Mouse (Mus musculus) neural tube, embryonic 10.5 days (tissue): ENCODE data around the gene Cd3e.
"Not testable (repeated sequence)": the region's sequence is repeated elsewhere in the genome, so short reads cannot be mapped to it uniquely, and the experiment has no call there.

Source experiments
- DNase-seq: peaks from one replicate; pipeline ENCODE4 v3.0.0-alpha.2; 2017; ENCODE audit warnings: low spot score; ENCODE audit errors: extremely low spot score

The Cd3e gene

DNA sequence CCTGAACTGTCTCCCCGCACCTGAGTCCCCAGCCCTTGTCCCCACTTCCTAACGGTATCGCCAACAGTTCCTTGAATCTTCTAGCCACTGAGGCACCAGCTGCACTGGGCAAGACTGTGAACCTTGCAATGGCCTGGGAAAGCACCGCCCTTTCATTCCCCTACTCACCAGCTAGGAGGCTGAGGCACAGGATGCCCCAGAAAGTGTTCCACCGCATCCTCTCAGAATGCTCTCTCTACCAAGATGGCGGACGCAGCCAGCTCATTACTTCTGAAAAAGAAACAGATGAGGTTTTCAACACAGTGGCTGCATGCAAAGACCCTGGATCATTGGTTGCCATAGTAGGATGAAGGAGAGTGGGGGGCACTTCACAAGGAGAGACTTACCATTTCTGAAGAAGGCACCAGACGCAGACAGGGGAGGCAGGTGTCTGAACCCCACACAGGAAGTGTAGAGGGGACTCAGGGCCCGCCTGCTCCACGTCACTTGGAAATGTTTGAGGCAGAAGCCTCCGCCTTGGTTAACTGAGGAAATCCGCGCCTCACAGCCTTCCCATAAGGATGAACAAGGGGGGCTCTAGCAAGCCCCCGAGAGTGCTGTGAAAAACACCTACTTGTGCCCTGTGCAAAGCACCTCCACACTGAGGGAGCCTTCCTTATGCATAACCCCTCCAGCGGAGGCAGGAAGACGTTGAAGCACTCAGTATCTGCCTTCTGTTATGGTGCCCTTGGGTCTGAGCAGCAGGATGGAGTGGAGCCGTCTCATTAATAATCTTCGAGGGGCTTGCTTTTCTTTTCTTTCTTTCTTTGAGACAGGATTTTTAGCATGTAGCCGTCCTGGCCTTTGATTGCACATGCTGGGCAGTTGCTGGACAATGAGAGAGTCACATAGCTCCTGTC lies at the start of gene Cd3e:
Gene Cd3e, minus strand, starts transcription at position 448 of the 899 bp plus-strand sequence.
- no peak for DNase-seq

DNA sequence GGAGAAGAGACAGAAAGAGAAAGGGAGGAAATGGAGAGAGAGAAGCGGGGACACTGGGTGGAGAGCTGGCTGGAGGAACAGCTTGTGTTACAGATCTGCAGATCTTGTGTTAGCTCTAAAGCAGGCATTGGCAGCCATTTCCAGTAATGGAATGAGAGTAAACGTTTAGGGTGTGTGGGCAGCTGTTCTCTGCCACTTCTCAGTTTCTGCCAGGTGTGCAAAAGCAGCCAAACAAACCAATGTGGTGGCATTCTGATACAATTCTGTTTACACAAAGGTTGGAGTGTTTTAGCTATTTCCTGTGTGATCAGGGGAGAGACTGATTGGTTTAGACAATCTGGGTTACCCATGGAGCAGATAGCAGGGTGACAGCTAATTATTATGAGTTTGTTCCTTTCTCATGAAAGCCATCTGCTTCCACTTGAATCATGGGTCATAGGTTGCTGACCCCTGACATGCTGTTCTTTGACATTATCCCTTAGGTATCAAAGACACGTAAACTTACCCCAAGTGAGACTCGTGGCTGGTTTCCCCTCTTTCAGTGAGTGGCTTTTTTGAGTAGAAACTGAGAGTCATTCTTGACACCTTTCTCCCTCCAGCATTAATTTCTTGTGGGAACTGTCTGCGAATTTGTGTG lies 49.0 kb upstream of the Cd3e start:
- DNase-seq = no peak

DNA sequence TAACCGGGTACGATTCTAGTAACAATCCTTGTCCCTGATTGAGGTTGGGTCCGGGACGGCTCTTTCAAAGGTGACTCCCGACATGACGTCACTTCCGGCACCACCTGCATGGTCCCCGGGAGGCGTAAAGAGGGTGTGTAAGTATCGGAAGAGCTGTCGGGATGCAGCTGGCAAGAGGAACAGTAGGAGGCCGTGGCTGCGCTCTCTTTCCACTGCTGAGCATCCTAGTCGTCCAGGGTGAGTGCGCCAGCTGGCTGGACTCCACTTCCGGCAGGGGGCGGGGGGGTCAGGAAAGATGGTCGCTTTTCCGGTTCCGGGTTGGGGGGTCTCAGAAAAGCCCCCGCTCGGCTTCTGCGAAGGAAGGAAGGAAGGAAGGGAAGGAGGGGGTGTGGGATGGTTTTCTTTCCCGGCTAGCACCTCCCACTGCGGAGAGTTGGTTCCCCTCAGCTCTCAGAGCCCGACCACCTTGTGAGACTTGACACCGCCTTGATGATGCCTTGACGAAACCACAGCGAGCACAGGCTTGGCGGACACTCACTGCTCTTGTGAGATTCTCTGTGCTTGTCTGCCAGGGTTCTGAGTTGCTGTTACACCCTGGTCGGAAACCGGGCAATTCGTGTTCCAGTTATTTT lies 45.8 kb upstream of the Cd3e start, which contains the start of gene Mpzl3:
Gene Mpzl3, plus strand, starts transcription at position 105 of the 632 bp plus-strand sequence.
- DNase-seq = peak; percentile 91

DNA sequence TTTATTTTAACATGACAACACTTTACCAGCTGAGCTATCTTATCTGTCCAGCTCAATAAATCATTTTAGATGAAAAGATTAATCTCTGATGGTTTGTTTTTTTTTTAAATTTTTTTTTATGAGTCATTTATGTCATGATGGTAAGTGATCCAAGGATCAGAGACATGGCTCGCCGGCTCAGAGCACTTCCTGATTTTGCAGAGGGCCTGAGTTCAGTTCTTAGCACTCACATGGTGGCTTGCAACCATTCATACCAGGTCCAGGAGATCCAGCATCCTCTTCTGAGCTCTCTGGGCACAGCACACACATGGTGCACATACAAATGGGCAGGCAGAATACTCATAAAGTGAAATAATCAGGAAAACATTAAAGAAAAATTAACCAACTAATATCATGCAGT lies 40.9 kb upstream of the Cd3e start:
- no peak for DNase-seq

DNA sequence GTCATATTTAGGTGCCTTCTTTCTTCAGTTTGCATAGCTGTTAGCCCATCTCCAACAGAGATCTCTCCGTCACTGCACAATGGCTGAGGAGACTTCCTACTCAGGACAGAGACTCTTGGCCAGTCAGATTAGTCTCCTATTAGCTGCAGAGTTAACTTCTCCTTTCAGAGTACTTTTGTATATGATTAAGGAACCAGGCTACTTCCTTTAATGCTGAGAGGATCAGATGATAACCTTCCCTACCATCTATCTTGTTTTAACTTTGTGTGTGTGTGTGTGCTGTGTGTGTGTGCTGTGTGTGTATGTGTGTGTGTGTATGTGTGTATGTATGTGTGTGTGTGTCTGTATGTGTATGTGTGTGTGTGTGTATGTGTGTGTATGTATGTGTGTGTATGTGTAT lies 40.3 kb upstream of the Cd3e start:
- no peak for DNase-seq

DNA sequence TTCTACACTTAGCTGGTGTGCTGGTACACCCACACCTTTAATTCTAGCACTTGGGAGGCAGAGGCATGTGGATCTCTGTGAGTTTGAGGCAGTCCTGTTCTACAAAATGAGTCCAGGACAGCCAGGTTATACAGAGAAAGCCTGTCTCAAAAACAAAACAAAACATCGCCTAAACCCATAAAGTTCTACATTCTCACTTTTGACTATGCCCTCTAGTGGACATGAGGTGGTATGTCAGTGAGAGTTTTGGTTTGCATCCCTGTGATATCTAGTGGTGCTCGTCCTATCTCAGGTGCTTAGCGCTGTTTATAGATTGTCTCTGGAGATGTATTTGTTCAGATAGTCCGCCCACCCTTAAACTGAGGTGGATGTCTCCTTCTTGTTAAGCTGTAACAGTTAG lies 39.1 kb upstream of the Cd3e start:
- DNase-seq = no peak

DNA sequence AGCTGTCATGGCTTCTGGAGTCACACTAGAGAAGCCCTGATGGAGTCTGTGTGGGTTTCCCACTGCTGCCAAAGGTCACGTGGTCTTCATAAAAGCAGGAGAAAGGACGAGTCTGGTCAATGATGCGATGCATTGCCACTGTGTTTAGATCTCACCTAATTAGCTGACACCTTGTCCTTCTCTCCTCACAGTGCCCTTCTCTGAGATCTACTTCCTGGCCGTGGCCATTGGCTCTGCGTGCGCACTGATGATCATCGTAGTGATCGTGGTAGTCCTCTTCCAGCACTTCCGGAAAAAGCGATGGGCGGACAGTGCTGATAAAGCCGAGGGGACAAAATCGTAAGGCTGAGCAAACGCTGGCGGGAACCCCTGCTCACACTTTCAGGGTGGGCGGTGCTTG lies 37.5 kb upstream of the Cd3e start:
- no peak for DNase-seq

DNA sequence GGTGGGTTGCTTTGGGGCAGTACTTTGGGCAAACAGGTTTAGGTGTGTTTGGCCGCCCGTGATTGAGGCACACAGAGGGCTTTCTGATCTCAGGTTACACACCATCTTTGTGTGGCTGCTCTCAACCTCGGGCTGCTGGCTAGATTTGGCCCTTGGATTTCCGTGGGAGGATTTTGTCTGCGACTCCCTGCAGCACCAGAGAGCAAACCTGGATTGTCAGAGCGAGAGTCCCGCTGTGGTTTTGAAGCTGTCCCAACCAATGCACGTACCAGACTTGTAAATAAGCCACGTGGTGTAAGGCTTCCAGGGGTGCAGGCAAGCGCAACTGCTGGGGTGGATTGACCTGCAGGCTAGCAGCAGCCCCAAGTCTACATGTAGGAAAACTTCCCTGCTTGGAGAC lies 33.5 kb upstream of the Cd3e start:
- peak; percentile 37 for DNase-seq

DNA sequence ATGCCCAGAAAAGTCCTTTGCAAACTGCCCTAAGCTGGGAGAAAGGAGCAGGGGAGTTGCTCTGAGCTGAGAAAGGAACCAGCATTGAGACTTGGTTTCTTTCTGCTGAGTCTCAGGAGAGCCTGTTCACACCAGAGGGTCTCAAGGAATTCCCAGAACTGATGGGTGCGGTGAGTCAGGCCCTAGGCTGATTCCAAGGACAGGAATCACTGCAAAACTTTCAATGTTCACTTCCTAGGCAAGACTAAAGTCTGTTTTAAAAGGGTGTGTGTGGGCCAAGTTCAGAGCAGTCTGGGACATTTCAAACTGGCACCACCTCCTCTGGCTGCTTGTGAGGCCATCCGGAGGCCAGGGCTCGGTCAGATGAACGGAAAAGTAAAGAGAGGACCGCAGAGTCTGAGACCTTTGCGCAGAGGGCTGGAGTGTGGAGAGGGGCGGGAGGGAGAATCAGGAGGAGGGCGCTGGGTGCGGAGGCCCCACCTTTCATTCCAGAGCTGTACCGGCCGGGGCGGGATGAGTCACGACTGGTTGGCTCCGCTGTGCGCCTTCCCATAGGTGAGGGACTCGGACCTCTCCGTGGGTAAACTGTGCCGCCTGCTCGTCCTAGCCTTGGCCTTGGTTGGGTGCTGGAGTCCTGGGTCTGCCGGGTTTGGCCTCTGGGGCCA lies 32.8 kb upstream of the Cd3e start:
- DNase-seq = no peak

DNA sequence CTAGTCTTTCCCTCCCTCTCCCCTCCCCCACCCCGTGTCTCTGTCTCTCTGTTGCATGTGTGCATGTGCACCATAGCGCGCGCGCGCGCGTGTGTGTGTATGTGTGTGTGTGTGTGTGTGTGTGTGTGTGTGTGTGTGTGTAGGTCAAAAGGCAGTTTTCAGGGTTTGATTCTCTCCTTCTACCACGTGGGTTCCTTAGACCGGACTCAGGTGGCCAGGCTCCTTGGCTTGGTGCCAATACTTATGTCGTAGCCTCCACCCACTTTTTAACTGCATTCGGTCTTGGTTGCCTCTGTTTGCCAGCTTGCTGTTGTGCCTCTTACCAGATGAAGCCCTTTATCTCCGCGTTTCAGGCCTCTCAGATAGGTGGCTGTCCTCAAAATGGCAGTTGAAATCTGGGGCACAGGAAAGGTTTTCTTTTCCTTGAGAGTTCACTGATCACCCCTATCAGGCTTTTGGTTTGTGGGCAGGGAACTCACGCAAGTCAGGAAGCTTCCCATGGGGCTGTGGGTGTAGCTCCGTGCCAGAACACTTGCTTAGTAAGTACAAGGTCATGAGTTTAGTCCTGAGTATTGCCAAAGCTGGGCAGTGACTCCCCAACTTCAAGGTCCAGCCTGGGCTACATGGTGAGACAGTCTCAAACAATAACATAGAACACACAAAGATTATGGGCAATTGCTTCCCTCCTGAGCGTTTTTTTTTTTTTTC lies 31.9 kb upstream of the Cd3e start:
- DNase-seq = peak; percentile 32

DNA sequence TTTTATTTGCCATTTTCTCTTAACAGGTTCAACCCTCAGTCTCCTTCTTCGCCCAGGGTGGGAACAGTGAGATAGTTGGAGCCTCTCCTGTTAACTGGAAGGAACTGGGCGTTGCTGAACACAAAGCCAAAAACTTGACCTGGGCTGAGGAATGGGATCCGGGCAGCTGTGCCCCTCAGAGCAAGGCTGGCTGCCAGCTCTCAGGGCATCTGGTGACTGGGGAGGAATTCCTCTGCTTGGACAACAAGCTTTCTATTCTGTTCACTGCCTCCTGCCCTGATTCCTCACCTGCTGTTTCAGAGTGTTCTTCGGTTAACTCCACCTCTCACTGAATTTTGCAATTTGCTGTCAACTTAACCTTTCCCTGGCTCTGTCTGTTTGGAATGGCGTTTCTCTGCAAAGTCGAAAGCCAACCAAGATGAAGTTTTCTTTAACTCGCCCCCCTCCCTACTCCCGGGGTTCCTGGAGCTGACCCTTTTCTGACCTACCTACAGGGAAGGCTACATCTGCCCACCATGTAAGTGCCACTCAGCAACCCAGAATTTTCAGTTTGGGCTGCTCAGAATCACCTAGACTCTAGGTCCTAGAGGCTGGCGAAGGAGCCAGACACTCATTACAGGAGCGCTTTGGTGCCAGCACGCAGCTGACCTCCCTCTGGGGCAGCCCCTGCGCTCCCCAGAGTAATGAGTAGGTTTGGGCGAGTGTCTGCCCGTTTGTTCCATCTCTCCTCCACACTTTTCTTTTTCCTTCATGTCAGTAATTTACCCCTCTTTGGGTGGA lies 30.8 kb upstream of the Cd3e start:
- peak; percentile 12 for DNase-seq

DNA sequence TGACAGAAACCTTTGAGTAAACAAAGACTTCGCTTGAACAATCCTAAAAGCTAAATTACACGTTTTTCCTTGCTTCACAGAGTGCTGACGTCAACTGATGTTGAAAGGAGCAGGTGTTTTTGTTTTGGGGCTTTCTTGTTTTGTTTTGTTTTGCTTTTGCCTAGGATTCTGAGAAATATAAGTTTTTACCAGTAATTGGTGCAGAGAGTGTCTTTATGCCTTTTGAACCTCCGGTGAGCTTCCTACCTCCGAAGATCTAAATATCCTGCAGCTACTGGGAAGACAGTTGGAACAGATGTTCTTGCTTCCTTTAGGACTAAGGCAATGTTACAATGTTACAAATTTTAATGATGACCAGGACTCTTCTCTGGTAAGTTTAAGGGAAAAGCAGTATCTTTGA lies 30.1 kb upstream of the Cd3e start, which contains the start of gene Mpzl2:
Gene Mpzl2, plus strand, starts transcription at position 301 of the 400 bp plus-strand sequence.
- no peak for DNase-seq

DNA sequence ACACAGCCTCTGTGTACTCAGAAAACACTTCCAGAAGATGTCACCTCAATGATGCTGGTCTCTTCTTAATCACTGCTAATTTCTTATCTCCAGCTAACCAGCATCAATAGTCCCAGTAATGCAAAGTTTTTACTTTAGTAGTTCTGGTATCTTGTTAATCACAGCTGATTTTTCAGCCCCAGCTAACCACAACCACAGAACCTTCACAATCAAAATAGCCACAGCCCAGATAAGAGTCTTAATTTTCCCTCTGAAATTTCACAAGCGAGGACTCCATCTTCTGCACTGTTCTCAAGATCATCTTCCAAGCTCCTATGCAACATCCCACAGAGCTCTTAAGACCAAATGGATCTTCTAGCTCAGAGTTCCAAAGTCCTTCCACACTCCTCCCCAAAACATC lies 28.4 kb upstream of the Cd3e start:
- DNase-seq = not testable (repeated sequence)

DNA sequence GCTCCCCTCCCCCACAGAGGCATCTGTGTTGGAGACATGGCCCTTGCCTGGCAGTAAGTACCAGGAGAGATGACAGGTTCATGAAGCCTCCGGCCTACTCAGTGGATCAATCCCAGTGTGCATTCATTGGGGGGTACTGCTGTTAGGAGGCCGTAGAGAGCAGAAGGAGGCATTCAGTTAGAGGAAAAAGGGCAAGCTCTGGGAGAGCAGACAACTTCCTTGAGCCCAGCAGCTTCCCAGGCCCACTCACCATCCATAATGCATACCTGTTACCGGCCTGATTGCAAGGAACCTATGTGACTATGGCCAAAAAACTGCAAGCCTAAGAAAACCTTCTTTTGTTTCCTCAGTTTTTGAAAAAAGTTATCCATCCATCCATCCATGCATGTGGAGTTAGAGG lies 25.1 kb upstream of the Cd3e start:
- no peak for DNase-seq

DNA sequence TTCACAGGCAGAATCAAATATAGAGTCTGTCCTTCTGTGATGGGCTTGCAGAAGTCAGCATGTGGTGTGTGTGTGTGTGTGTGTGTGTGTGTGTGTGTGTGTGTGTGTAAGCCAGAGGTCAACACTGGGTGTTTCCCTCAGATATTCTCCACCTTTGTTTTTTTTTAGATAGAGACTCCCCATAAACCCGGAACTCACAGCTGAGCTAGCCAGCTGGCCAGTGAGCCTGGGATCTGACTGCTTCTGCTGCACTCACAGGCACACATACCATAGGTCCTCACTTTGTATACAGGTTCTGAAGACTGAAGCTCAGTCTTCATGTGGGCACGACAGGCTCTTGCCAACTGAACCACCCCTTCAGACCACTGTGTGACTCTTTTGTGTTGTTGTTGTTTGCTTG lies 22.8 kb upstream of the Cd3e start:
- no peak for DNase-seq

DNA sequence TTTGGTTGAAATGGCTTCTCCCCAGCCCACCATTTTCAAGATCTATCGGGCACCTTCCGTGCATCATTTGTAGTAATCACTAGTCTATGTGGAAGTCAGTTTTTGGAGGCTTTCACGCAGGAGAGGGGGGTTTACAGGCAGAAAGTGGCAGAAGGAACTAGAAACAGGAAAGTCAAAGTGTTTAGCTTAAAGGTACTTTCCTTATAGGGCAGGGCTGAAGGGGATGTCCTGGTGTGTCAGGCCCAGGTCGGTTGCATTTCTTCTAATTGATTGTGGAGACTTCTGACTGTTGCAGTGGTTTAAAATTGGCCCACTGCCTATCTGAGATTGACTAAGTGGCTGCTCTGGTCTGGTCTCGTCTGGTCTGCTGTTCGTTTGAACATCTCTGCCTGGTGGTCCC lies 20.9 kb upstream of the Cd3e start:
- no peak for DNase-seq

DNA sequence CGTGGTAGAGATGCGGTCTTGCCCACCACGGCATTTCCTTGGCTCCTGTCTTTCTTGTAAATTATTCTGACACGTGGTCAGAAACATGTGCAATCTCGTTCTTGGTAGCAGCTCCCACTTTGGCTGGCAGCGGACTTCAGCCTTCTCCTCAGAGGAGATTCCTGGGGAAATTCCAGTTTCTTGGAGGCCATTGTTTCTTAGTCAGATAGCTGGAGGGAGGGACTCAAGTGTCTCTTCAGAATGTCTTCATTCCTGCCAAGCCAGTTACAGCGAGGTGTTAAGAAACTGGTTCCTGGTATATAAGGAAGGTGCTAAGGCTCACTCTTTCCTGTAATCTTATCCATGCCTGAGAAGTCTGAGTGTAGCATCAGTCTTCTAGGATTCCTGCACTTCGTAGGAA lies 17.9 kb upstream of the Cd3e start:
- DNase-seq = no peak

DNA sequence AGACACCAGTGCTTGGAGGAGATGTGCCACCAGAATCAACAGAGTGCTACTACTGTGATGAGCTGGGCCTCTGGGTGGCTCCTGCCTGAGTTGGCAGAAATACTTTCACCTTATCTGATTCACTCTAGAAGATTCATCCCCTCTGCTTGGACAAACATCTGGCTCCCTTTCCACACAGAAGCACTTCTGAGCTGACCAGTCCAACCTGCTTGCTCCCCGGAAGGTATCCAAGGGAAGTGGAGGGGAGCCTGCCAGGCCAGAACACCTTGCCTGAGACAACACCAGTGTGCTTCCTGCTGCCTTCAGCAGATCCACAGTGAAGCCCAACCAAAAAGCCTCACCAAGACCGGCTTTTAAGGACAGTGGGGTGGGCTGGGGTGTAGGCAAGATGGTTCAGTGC lies 14.8 kb upstream of the Cd3e start:
- DNase-seq = no peak

DNA sequence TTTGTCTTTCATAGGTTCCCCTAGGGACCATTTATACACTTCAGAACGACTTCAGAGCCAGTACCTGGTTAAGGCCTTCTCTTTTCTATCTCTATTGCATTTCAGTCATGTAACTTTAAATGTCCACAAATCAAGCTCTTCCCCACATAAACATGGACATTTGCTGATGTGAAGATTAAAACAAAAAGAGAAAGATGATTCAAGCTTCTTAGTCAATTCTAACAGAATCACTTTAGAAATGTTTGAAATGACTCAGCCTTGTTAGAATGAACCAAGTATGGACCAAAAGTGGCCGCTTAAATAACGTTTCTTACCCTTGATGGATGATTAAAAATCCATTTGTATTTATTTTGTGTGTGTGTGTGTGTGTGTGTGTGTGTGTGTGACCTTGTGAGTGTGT lies 14.2 kb upstream of the Cd3e start:
- no peak for DNase-seq

DNA sequence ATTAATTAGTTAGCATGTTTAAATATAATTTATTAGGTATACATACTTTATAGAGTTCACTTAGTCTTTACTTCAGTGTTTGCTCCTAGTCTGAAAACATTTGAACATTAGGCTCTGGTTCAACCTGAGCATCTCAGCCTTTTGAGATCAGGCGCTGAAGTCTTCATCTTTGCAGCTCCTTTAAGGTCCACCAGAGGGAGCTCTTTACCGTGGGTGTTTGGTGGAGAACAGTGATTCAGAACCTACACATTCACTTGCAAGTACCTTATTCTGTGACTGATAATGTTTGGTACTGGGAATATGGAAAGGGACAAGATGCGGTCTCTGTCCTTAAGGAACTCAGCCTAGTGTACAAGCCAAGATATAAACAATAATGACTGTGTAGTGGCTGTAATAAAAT lies 13.4 kb upstream of the Cd3e start:
- peak; percentile 57 for DNase-seq
